Mouse (Mus musculus) adrenal gland, adult (tissue): ENCODE measurements around the gene Zswim8.
"Not testable (repeated sequence)": the region's sequence is repeated elsewhere in the genome, so short reads cannot be mapped to it uniquely, and the experiment has no call there.

ENCODE experiments used
- DNase-seq, 2 experiments: peaks; one replicate each; pipeline ENCODE4 v3.0.0; 2022 to 2023; ENCODE audit warnings: low spot score in 1 of 2; ENCODE audit not compliant: inconsistent age in 2 of 2

Gene Zswim8

DNA sequence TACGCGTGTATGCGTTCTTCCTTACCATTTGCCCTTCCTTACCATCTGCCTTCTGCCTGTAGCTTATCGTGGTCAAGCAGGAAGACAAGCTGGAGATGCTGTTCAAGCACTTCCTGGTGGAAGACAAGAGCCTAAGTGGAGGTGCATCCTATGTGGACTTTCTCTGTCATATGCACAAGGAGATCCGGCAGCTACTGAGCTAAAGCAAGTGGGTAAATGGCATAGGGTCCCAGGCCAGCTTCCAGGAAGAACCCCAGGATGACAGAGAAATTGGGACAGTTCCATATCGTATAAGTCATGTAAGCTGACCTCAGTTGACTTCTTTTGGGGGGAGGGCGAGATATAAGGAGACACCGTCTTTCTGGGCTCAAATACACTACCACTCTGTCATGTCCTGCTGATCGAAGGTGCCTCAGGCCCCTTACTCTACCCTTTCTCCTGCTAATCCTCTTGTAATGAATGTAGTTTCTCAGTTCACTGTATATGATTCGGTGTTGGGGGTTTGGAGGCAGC, 13.7 kb upstream of the Zswim8 start:
- peak in 1 of 2 experiments; percentile 48 for DNase-seq

DNA sequence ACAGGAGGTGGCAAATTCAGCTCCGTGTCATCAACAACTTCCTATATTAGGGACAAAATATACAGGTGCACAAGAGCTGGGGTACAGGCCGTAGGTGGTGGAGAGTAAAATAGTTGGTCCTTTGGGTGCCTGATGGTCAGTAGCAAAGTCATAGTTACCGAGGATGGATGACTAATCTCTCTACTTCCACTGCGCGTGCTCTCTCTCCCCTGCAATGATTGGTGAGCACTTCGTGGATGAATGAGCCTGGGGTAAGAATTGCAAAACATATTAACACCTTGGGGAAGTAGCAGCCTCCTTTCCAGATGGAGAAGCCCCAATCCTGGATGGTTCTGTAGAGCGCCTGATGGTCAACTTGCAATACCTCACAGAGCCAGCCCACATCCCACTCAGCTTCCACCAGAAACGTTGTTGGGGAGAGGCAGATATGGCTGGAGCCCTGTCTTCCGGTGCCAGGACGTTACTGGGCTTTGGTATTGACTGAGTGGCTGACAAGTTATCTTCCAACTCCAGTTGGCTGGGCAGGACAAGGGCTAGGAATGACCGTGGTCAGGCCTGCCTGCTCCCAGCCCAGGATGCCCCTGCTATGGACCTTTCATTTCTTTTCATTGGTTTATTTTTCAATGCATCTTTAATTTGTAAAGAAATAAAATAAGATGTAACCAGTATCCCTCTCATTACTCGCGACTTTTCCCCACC, 13.0 kb upstream of the Zswim8 start:
- peak in 1 of 2 experiments; percentile 57 for DNase-seq

DNA sequence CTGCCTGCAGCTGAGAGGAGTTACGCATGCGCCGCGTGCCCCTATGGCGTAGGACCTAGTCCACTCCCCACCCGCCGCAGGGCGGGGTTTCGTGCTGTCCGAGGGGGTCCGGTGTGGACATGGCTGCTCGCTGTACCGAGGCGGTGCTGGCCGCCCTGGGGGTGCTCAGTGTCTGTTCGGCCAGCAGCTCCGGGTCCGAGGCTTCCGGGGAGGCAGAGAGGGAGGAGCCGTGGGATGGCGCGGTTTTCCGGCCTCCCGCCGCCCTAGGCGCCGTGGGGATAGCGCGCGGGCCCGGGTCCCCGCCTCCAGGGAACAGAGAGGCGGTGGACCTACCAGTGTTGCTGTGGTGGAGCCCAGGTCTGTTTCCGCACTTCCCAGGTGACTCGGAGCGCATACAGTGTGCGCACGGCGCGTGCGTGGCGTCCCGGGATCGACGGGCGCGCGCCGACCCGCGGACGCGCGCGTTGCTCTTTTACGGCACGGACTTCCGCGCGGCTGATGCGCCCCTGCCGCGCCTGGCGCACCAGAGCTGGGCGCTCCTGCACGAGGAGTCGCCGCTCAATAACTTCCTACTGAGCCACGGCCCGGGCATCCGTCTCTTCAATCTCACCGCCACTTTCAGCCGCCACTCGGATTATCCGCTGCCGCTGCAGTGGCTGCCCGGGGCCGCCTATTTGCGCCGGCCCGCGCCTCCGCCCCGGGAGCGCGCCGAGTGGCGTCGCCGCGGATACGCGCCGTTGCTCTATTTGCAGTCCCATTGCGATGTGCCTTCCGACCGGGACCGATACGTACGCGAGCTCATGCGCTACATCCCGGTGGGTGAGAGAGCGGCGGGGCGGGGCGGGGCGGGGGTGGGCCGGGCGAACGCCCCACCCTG, 12.2 kb upstream of the Zswim8 start, which contains the start of gene Fut11:
Fut11 (plus strand) TSS at position 85 of the 877 bp plus-strand sequence.
- DNase-seq: peak; percentile 93 to 96

DNA sequence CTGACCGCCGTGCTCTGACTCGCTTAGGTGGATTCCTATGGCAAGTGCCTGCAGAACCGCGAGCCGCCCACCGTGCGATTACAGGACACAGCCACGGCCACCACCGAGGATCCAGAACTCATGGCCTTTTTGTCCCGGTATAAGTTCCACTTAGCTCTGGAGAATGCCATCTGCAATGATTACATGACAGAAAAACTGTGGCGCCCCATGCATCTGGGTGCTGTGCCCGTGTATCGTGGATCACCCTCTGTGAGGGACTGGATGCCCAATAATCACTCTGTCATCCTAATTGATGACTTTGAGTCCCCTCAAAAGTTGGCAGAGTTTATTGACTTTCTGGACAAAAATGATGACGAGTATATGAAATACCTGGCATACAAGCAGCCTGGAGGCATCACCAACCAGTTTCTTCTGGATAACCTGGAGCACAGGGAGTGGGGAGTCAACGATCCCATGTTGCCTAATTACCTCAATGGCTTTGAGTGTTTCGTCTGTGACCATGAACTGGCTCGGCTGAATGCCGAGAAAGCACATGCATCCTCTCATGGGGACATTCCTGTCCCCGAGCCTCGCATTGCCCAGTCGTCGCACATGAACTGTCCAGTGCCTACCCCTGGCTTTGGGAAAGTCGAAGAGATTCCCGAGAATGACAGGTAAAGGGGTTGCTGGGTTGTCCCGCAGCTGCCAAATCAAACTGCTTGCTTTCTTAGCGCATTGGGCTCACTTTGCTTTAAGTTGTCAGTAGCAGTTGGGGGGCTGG, 11.4 kb upstream of the Zswim8 start:
- DNase-seq: peak; percentile 45 to 73

DNA sequence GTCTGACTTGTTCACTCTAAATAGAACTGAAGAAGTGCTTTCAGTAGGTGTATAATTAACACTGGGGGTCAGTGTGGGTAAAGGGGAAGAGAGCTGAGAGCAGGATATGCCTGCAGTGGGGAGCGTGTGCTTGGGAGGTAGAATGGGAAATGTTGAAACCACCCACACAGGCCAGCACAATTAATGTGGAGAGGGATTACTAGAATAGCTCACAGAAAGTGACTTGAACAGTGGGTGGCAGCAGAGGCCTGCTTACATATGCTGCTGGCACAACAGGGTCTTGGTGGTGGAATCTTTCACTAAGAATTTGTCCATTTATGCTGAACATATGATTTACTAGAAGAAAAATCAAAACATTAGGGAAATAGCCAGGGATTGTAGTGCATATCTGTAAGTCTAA, 10.4 kb upstream of the Zswim8 start:
- peak; percentile 33 to 74 for DNase-seq

DNA sequence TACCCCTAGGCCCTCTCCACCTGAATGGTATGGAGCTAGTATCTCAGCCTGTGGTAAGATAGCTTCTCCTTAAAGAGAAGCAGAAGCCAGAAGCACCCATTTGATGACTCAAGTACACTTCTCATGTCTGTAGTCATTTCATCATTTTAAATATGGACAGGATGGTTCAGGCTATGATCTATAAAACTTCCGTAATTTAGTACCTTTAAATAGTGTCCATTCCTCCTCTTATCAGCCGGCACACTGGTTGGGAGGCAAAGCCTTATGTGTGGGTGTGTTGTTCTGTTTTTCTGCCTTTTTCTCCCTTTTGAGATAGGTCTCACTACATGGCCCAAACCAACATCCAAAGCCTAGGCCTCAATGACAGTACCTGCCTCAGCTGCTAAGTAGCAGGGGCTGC, 8.8 kb upstream of the Zswim8 start:
- DNase-seq: no peak

DNA sequence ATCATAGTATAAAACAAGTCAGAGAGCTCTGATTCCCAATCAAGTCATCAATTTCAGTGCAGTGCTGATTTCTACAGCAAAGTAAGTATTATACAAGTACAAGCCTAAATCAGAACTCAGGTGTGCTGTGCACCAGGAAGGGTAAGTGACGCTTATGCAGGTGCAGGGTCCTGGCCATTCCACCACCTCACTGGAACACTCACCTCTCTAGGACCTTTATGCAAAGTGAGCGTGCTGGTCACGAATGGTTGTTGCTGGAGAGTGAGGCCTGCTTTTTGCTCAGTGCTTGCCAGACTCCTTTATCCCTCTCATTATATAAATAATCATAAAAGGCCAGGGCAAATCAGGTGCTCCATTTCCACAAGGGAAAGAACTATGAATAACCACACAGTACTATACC, 7.0 kb upstream of the Zswim8 start:
- DNase-seq: no peak

DNA sequence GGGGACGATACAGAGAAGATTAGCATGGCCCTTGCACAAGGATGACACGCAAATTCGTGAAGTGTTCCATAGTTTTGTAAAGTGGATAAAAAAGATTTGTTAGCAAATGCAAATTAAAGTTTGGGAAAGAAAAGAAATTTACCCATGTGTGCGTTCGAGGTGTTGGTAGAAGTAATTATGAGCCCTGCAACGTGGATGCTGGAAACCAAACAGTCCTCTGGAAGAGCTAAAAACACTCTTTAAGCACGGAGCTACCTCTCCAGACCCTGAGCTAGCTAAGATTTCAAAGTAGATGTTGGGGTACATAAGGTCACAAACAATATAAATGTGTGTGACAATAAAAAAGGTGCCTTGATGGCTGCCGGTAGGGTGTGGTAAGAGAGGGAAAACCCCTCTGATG, 5.8 kb upstream of the Zswim8 start:
- no peak for DNase-seq

DNA sequence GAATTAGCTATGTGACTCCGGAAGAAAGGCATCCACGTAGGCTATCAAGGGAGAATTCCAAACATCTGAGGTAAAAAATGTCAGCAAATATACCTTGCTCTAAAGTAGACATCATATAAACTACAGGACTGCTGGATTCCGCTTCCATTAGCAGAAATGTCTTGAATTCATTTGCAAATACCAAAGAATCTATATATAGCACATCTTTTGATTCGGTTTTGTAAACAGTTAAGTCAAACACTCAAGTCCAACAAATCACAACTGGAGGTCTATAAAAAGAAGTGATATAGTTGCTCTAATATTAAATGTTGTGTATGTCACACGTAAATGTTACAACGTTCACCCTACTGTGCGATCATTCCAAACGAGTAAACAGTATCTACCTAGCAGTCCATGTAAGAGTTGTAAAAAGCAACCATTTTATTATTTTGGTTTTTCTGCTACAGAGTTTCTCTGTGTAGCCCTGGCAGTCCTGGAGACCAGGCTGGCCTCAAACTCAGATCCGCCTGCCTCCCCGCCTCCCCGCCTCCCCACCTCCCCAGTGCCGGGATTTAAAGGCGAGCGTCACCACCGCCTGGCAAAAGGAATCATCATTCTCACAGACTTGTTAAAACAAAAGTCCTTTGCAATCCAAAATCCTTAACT, 5.1 kb upstream of the Zswim8 start:
- no peak for DNase-seq

DNA sequence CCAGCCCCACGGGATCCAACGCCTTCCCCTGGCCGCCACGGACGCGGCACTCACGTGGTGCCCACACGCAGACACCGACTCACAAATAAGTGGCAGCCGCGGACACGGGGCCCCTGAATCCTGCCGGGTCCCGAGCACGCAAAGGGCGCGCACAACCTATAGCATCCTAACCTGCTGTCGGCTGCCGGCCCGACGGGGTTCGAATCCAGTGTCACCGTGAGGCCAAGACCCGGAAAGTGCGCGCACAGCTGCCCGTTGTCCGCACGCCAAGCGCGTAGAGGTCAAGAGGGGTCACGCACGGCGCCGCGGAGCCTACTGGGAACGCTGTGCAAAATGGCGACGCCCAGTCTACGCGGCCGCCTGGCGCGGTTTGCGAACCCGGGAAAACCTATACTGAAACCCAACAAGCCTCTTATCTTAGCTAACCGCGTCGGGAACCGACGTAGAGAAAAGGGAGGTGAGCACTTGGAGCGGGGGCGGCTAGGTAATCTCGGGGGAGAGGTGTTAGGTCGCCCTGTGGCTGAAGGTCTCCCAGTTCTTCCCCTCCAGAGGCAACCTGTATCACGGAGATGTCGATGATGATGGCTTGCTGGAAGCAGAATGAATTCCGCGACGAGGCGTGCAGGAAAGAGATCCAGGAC, 4.5 kb upstream of the Zswim8 start, which contains the start of gene Chchd1:
Chchd1 (plus strand) TSS at position 266 of the 641 bp plus-strand sequence.
- peak; percentile 91 to 98 for DNase-seq

DNA sequence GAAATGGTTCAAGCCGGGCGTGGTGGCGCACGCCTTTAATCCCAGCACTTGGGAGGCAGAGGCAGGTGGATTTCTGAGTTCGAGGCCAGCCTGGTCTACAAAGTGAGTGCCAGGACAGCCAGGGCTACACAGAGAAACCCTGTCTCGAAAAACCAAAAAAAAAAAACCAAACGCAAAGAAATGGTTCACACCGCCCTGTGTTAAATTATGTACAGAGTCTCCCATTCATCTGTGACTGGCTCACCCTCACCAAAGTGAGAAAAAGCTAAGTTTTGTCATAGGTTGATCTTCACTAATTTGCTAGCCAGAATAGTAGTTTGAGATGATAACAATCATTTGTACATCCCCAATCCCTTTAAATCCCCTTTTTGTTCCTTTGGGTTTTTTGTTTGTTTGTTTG, 3.9 kb upstream of the Zswim8 start:
- not testable (repeated sequence) for DNase-seq

DNA sequence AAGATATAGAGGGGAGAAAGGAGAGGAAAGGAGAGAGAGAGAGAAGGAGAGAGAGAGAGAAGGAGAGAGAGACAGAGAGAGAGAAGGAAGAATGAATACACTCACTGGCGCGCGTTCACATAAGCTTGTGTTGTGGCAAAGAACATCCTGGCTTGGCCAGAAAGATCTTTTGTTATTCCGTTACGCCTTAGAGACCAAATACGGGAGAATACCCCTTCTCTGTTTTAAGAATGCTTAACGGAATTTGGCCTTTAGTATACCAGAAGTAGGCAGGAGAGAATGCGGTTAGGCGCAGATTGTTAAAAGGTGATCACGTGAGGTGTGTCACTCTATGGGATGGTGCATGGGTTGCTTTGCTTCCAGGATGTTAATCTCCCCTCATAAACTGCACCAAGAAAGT, 887 bp downstream of the Zswim8 start:
- DNase-seq: peak in 1 of 2 experiments; percentile 55

DNA sequence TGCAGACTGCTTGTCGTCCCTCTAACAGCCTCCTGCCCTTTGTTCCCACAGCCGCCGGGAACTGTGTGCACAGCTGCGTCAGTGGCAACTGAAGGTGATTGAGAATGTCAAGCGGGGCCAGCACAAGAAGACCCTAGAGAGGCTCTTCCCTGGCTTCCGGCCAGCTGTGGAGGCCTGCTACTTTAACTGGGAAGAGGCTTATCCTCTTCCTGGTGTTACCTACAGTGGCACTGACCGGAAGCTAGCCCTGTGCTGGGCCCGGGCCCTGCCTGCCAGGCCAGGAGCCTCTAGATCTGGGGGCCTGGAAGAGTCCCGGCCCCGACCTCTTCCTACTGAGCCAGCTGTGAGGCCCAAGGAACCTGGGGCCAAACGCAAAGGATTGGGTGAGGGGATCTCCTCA, 6.5 kb downstream of the Zswim8 start:
- DNase-seq: no peak

DNA sequence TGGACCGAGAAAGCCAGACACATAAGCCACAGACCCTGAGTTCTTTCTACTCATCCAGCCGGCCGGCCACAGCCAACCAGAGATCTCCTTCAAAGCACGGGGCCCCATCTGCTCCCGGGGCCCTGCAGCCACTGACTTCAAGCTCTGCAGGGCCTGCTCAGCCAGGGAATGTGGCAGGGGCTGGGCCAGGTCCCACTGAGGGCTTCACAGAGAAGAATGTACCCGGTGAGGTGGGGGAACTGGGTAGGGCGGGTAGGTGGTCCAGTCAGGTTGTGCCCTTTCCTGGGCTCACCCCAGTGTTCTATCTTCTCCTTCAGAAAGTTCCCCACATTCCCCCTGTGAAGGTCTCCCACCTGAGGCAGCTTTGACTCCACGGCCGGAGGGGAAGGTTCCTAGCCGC, 11.1 kb downstream of the Zswim8 start:
- DNase-seq: no peak

DNA sequence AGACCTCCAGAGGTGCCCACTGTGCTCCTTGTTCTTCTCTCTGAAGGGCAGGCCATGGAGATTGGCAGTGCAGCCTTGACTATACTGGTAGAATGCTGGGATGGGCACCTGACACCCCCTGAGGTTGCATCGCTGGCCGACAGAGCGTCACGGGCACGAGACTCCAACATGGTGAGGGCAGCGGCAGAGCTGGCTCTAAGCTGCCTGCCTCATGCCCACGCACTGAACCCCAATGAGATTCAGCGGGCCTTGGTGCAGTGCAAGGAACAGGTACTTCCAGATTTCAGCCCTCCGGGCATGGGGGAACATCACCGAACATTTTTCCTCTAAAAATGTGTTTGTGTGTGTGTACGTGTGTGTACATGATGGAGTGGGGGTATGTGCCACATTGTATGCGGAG, 12.4 kb downstream of the Zswim8 start:
- no peak for DNase-seq

DNA sequence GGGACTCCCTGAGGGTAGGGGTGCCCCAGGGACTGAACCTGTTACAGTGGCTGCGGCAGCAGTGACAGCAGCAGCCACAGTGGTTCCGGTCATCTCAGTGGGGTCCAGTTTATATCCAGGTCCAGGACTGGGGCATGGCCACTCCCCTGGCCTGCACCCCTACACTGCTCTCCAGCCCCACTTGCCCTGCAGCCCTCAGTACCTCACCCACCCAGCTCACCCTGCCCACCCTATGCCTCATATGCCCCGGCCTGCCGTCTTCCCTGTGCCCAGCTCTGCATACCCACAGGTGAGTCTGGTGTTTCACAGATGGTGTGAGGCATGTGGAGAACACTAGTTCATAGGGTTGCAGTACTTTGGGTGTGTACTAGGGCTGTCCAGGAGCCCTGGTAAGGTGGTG, 14.0 kb downstream of the Zswim8 start:
- DNase-seq: no peak

DNA sequence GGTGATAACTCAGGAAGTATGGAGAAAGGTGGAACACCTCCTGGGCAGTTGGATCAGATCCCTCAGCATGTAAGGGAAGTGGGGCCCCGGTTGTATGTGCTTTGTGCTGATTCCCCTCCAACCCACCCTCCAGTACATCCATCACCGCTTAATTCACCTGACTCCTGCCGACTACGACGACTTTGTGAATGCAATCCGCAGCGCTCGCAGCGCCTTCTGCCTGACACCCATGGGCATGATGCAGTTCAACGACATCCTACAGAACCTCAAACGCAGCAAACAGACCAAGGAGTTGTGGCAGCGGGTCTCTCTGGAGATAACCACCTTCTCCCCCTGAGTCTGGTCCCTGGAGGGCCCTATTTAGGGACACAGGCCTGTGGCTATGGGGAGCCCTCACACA, 15.7 kb downstream of the Zswim8 start:
- DNase-seq: no peak

DNA sequence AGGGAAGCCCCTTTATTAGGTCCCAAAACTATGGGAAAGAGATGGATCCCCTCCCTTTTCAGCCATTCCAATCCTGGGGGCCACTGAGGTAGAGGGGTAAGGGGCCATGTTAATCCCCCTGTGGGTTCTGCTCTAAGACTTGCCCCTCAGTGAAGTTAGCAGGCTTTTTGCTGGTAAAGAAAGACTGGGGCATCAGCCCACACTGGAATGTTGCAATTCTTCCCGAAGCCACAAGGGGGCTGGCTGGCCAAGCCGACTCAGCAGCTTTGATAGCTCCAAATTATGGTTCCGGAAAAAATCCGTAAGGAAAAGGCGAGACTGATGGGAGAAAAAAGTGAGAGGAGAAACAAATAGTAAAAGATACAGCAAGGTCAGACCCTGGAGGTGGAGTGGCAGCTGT, 16.7 kb downstream of the Zswim8 start:
- DNase-seq: peak; percentile 63 to 88

DNA sequence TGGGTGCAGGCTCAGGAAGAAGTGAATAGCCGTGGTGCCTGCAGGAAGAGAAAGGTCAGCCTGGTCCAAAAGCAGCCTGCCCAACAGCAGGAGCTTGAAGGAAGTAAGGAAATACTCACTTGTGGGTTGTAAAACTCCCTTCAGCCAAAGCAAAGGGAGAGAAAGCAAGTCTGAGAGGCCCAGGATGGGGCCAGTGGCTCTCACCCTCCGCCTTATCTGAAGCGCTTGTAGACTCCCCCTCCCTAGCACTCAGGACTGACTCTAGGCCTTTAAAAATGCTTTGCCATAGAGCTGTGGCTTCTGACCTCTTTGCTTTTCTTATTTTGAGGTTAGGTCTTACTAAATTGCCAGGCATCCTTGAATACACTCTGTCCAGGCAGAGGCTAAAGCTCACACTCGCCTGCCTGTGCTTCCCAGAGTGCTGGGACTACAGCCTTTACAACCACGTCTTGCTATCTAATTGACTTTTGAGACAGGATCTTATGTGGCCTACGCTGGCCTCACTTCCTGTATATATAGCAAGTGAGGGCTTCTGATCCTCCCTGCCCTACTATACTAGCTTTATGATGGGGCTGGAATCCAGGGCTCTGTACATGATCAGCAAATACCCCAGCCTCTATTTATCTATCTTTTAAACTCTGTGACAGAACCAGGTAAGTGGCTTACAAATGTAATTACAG, 18.4 kb downstream of the Zswim8 start:
- no peak for DNase-seq

DNA sequence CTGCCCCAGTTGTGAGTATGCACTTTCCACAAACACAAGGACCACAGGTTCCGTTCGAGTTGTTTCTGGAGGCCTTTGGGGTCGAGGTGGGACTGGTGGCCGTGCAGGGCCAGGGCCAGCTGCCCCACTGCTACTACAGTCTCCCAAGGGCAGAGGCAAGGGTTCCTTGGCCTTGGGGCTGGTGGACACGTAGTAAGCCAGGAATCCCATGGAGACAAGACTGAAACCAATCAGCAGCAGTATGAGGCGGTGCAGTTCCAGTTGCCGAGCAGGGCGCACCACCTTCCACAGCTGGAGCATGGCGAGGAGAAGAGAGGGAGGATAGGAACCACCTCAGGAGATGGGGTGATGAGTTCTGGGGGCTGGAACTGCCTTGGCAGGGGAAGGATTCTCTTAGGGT, 22.5 kb downstream of the Zswim8 start:
- DNase-seq: peak in 1 of 2 experiments; percentile 58
